15 mouse cellular contexts compared by ENCODE assay signal in the genomic region with DNA sequence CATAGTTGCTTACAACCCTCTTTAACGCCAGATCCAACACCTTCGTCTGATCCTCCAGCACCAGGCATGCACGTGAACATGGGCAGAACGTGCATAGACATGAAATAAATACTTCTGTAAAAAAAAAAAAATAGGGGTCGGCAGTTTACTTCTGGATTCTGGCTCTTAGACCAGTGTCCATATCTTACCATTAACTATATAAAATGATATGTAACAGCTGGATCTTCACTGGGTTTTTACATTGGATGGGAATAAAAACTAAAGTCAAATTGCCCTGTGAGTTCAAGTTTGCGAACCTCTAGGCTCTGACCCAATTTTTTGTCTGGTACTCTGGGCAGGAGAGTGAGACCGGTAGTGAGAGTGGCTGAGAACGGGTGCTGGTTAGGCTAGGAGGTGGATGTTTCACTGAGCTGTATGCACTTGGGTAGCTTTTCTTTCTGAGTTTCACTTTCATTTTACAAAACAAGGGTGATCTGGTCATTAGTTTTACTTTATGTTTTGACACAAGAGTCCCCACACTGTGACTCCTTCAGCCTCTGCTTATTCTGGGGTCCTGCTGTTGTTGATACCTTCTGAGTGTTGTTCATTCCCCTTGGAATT. TPM values are rescaled to one million over a fixed set of nuclear protein-coding genes. Genes with fewer than 3 reads are reported as not detected.
A peak's percentile ranks its signal among the peaks of the same experiment; 100 is the strongest.
DNase-seq lines count a peak whose midpoint lies in the region; ATAC-seq and TF ChIP-seq lines count a peak whose summit lies in the region.
"Had no signal": no experiment of that assay in that cellular context is flagged by ENCODE, and none has a peak within 500 bp of the region (broad histone marks: within the 10 kb centered on the region; RNA-seq: fewer than 3 reads in every experiment).

No protein-coding gene starts in this region.

- peak; percentile 71 for TF ChIP-seq EP300 in CH12.LX (IDR thresholded peaks at IDR 0.05; ENCODE audit: low read length)

- whole genome bisulfite sequencing in liver, embryonic 12.5 days (ENCODE audit: insufficient replicate concordance), result 72% methylated on average over 8 of the region's 8 CpGs

- H3K27me3 ChIP-seq in CH12.LX (replicated peaks), result no peaks in the 10 kb centered on the region
- no peaks in the 10 kb centered on the region for H3K27me3 ChIP-seq in liver, embryonic 12.5 days (replicated peaks)

- dilution Hi-C loops in CH12.LX (cut with MboI; ENCODE audit: extremely low pct_ligation_motif_present, extremely low pct_unique_long_range_greater_than_20kb, low sequenced_read_pairs), result no loop called here

- no peak for TF ChIP-seq CTCF in CH12.LX (conservative IDR thresholded peaks at IDR 0.05 in 1 of 2, IDR thresholded peaks at IDR 0.05 in 1 of 2; ENCODE audit: low read depth in 2 of 2, low read length in 2 of 2)

- H3K27ac ChIP-seq in CH12.LX (ENCODE audit: insufficient read depth, low read depth), result peak overlapping the region; percentile 92
- H3K27ac ChIP-seq in liver, embryonic 12.5 days, result peak overlapping the region; percentile 97
- H3K27ac ChIP-seq: left cerebral cortex, adult 2 months had no signal

- no peak; the same call in 1 of the 2 replicates for TF ChIP-seq RAD21 in CH12.LX (IDR thresholded peaks at IDR 0.05; ENCODE audit: low read depth, low read length)

- peak overlapping the region; percentile 98 for H3K4me2 ChIP-seq in CH12.LX (ENCODE audit: insufficient read depth, low read depth, poor library complexity, severe bottlenecking)
- H3K4me2 ChIP-seq in liver, embryonic 12.5 days, result peak overlapping the region; percentile 94

- peak; percentile 21 for DNase-seq in kidney, adult 9 months
- DNase-seq in kidney, adult 18-20 months, result no peak
- DNase-seq in 416B (ENCODE audit: low read depth) (peak; percentile 69), CH12.LX (ENCODE audit: extremely low read depth) (peak; percentile 52)
- no peak for DNase-seq in thymus, postnatal 36 days
- no peak for DNase-seq in gastrocnemius, postnatal 10 days
- no peak for DNase-seq in ovary, postnatal 10 days (ENCODE audit: low spot score)

- in situ Hi-C loops in CH12.LX (cut with MboI; ENCODE audit: low pct_ligation_motif_present, low pct_unique_long_range_greater_than_20kb, low sequenced_read_pairs), result loop anchor here (5.0 kb wide), 1 partner anchor 33 kb away; no protein-coding TSS in a partner anchor

- peak overlapping the region; percentile 88 for H3K9ac ChIP-seq in CH12.LX (ENCODE audit: insufficient read depth, low read depth)
- H3K9ac ChIP-seq in liver, embryonic 12.5 days, result peak overlapping the region; percentile 94
- H3K9ac ChIP-seq: kidney, embryonic 15.5 days had no signal

- peaks cover 6 to 26% of the 10 kb centered on the region in 2 experiments; a peak in 3 of 4 replicates for H3K4me1 ChIP-seq in CH12.LX (ENCODE audit: control insufficient read depth in 1 of 2, insufficient read depth in 2 of 2)
- peaks cover 92% of the 10 kb centered on the region for H3K4me1 ChIP-seq in liver, embryonic 12.5 days

- ATAC-seq in liver, embryonic 12.5 days, result no peak

- peaks cover 25 to 37% of the 10 kb centered on the region in 2 experiments for H3K36me3 ChIP-seq in CH12.LX (replicated peaks in 1 of 2; ENCODE audit: control insufficient read depth in 1 of 2, insufficient read depth in 1 of 2, low read length in 1 of 2)
- H3K36me3 ChIP-seq in liver, embryonic 12.5 days, result peaks cover 55% of the 10 kb centered on the region

- H3K4me3 ChIP-seq in CH12.LX (replicated peaks in 1 of 3; ENCODE audit: low read depth in 2 of 3, low read length in 2 of 3, poor library complexity in 1 of 3), result peak overlapping the region; percentile 35 to 94 (median 51)
- peak overlapping the region; percentile 81 for H3K4me3 ChIP-seq in liver, embryonic 12.5 days
- H3K4me3 ChIP-seq: kidney, embryonic 15.5 days; left cerebral cortex, adult 2 months had no signal

- no peaks in the 10 kb centered on the region for H3K9me3 ChIP-seq in CH12.LX (replicated peaks; ENCODE audit: low read length)
- H3K9me3 ChIP-seq in liver, embryonic 12.5 days (replicated peaks), result no peaks in the 10 kb centered on the region
- H3K9me3 ChIP-seq: kidney, embryonic 15.5 days had no signal

- H3K79me2 ChIP-seq in CH12.LX (replicated peaks; ENCODE audit: control insufficient read depth, extremely low read depth, insufficient read depth, poor library complexity, severe bottlenecking), result peaks cover 26% of the 10 kb centered on the region

- no peak for TF ChIP-seq POLR2A in CH12.LX (IDR thresholded peaks at IDR 0.05; ENCODE audit: low read depth, low read length)

TF ChIP-seq in CH12.LX, 34 proteins besides CTCF, POLR2A, EP300 and RAD21 (continues in another document):
- TF ChIP-seq RCOR1 (conservative IDR thresholded peaks at IDR 0.05; ENCODE audit: low read depth, low read length), result no peak
- peak; percentile 50; the same call in 1 of the 2 replicates for TF ChIP-seq TCF12 (IDR thresholded peaks at IDR 0.05; ENCODE audit: low read depth, low read length)
- TF ChIP-seq MEF2A (IDR thresholded peaks at IDR 0.05; ENCODE audit: borderline replicate concordance, low read depth, low read length), result peak; percentile 48; the same call in 1 of the 2 replicates
- peak; percentile 55 for TF ChIP-seq ZNF384 (IDR thresholded peaks at IDR 0.05; ENCODE audit: low read depth, low read length)
- 0 out of 2 replicates have a peak, but pooled peaks have one; percentile 23 for TF ChIP-seq MAZ (IDR thresholded peaks at IDR 0.05; ENCODE audit: low read depth, low read length)
- TF ChIP-seq BHLHE40 (IDR thresholded peaks at IDR 0.05; ENCODE audit: low read depth, low read length), result peak; percentile 86
- TF ChIP-seq CHD1 (IDR thresholded peaks at IDR 0.05; ENCODE audit: low read depth, low read length), result peak; percentile 95
- TF ChIP-seq ZC3H11A (IDR thresholded peaks at IDR 0.05; ENCODE audit: low read depth, low read length), result no peak
- TF ChIP-seq SMC3 (IDR thresholded peaks at IDR 0.05; ENCODE audit: low read depth, low read length), result peak; percentile 20; the same call in 1 of the 2 replicates
- peak; percentile 62; the same call in 1 of the 2 replicates for TF ChIP-seq ZMIZ1 (IDR thresholded peaks at IDR 0.05; ENCODE audit: low read depth, low read length)
- TF ChIP-seq MXI1 (IDR thresholded peaks at IDR 0.05; ENCODE audit: low read depth, low read length), result peak; percentile 81
- TF ChIP-seq HCFC1 (IDR thresholded peaks at IDR 0.05; ENCODE audit: low read depth, low read length), result peak; percentile 51
- 0 out of 2 replicates have a peak, but pooled peaks have one; percentile 32 for TF ChIP-seq TBP (conservative IDR thresholded peaks at IDR 0.05; ENCODE audit: low read depth, low read length)
- no peak for TF ChIP-seq USF1 (IDR thresholded peaks at IDR 0.05; ENCODE audit: low read depth, low read length)
- no peak for TF ChIP-seq NELFE (IDR thresholded peaks at IDR 0.05; ENCODE audit: low read depth, low read length)
- TF ChIP-seq SIN3A (IDR thresholded peaks at IDR 0.05; ENCODE audit: low read length), result 0 out of 2 replicates have a peak, but pooled peaks have one; percentile 71
- 0 out of 2 replicates have a peak, but pooled peaks have one; percentile 9 for TF ChIP-seq JUND (conservative IDR thresholded peaks at IDR 0.05; ENCODE audit: low read depth, low read length)
- 0 out of 2 replicates have a peak, but pooled peaks have one; percentile 25 for TF ChIP-seq ELF1 (IDR thresholded peaks at IDR 0.05; ENCODE audit: low read depth, low read length)
- TF ChIP-seq MYC (IDR thresholded peaks at IDR 0.05; ENCODE audit: low read depth, low read length), result 0 out of 2 replicates have a peak, but pooled peaks have one; percentile 20
- TF ChIP-seq PAX5 (IDR thresholded peaks at IDR 0.05; ENCODE audit: low read length), result no peak
- no peak for TF ChIP-seq E2F4 (IDR thresholded peaks at IDR 0.05; ENCODE audit: insufficient replicate concordance, low read depth, low read length)
- TF ChIP-seq IRF4 (IDR thresholded peaks at IDR 0.05; ENCODE audit: low read depth, low read length), result peak; percentile 84
- no peak for TF ChIP-seq MAFK (IDR thresholded peaks at IDR 0.05; ENCODE audit: insufficient replicate concordance, low read length)
- no peak for TF ChIP-seq KAT2A (IDR thresholded peaks at IDR 0.05; ENCODE audit: insufficient replicate concordance, low read length)
- TF ChIP-seq NRF1 (IDR thresholded peaks at IDR 0.05; ENCODE audit: low read depth, low read length), result no peak
- TF ChIP-seq MAX (IDR thresholded peaks at IDR 0.05; ENCODE audit: low read length), result peak; percentile 54
- TF ChIP-seq JUN (IDR thresholded peaks at IDR 0.05; ENCODE audit: insufficient read depth, low read depth, low read length), result no peak

RNA-seq across cellular contexts. Expression of a gene that starts 3.9 kb away (rescaled TPM):
- total RNA-seq in CH12.LX (2012; rRNA removed) (226 and 342 TPM in 2 replicates), CH12.LX (2014; rRNA removed) (175 and 217 TPM in 2 replicates)
- 63.4 and 66.4 TPM in 2 replicates for polyA plus RNA-seq in CH12.LX (2012; ENCODE audit: insufficient read length, low read depth)
- 18.0 and 18.3 TPM in 2 replicates for polyA plus RNA-seq in liver, embryonic 12.5 days (2016; fragmentation: Nextera tagmentation; extraction: Ambion mirVana)
- total RNA-seq in gastrocnemius, postnatal 10 days (2021), result 1 to 10 TPM; 5.8 to 8.9 TPM

RNA-seq across cellular contexts. Expression of a gene that starts 5.1 kb away (rescaled TPM):
- total RNA-seq in CH12.LX (2012; rRNA removed) (104 and 115 TPM in 2 replicates), CH12.LX (2014; rRNA removed) (71.6 and 76.2 TPM in 2 replicates)
- 83.1 and 88.1 TPM in 2 replicates for polyA plus RNA-seq in CH12.LX (2012; ENCODE audit: insufficient read length, low read depth)
- polyA plus RNA-seq in liver, embryonic 12.5 days (2016; fragmentation: Nextera tagmentation; extraction: Ambion mirVana), result 149 and 150 TPM in 2 replicates
- total RNA-seq in gastrocnemius, postnatal 10 days (2021), result 10 to 100 TPM; 26.7 to 36.8 TPM

RNA-seq across cellular contexts. Expression of a gene that starts 5.3 kb away (rescaled TPM):
- total RNA-seq in CH12.LX (2012; rRNA removed) (218 and 231 TPM in 2 replicates), CH12.LX (2014; rRNA removed) (231 and 232 TPM in 2 replicates)
- 158 and 159 TPM in 2 replicates for polyA plus RNA-seq in CH12.LX (2012; ENCODE audit: insufficient read length, low read depth)
- 1,859 and 1,895 TPM in 2 replicates for polyA plus RNA-seq in liver, embryonic 12.5 days (2016; fragmentation: Nextera tagmentation; extraction: Ambion mirVana)
- total RNA-seq in gastrocnemius, postnatal 10 days (2021), result 100 to 1,000 TPM; 260 to 267 TPM

RNA-seq across cellular contexts. Expression of a gene that starts 5.4 kb away (rescaled TPM):
- total RNA-seq in CH12.LX (2012; rRNA removed), result 1.8 and 3.1 TPM in 2 replicates
- total RNA-seq in CH12.LX (2014; rRNA removed), result not detected in 2 replicates
- polyA plus RNA-seq in CH12.LX (2012; ENCODE audit: insufficient read length, low read depth), result not detected in 2 replicates
- polyA plus RNA-seq in liver, embryonic 12.5 days (2016; fragmentation: Nextera tagmentation; extraction: Ambion mirVana), result 1.1 TPM in 1 of 2 replicates, not detected in the other
- not detected for total RNA-seq in gastrocnemius, postnatal 10 days (2021)
- total RNA-seq: common myeloid progenitor, adult 5-6 weeks; gastrocnemius, adult 18-20 months; left cerebral cortex, adult 2 months had no signal
- polyA plus RNA-seq: brain, embryonic 14.5 days; kidney, embryonic 15.5 days; neural tube, embryonic 11.5 days; thymus, postnatal 0 days had no signal

RNA-seq across cellular contexts. Expression of a gene that starts 15.8 kb away (rescaled TPM):
- total RNA-seq in CH12.LX (2012; rRNA removed) (17.6 and 24.7 TPM in 2 replicates), CH12.LX (2014; rRNA removed) (7.1 TPM in 2 replicates)
- polyA plus RNA-seq in CH12.LX (2012; ENCODE audit: insufficient read length, low read depth), result 9.8 and 11.7 TPM in 2 replicates
- 10.8 and 10.9 TPM in 2 replicates for polyA plus RNA-seq in liver, embryonic 12.5 days (2016; fragmentation: Nextera tagmentation; extraction: Ambion mirVana)
- total RNA-seq in gastrocnemius, postnatal 10 days (2021), result 1 to 10 TPM; 2.3 to 2.7 TPM

Comparison
In these comparisons a context has a peak if more than half of its experiments do, and no peak if none do; other contexts are left out.
1. DNase-seq: peak in kidney, adult 9 months (single experiment), 416B (single experiment) and CH12.LX (single experiment); none in kidney, adult 18-20 months (single experiment), thymus, postnatal 36 days (0 of 2), gastrocnemius, postnatal 10 days (single experiment) and ovary, postnatal 10 days (single experiment).
2. RNA of a gene that starts 3.9 kb away (total RNA-seq): 175 to 342 TPM in CH12.LX; 5.8 to 8.9 TPM in gastrocnemius, postnatal 10 days; every median in the first group is over 10 times any median in the second.